Mouse (Mus musculus): ENCODE measurements around the gene Prok1.

DNA sequence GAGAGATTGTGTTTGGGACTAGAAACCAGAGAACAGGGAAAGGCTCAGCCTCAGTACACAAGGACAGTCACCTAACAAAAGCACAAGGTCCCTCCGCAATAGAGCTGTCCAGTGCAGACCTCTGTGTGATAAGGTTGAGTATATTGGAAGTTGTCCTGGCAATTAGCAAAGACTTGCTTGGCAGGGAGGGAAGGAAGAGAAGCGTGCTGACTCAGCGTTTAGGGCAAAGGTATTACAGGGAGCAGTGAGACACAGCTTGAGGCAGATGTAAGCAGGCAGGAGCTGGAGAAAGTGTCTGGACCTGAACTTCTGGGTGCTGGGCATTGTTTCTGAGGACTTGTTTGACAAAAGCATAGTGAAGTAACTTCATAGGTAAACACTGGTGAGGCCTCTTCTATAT lies 16.5 kb upstream of the Prok1 start:
- TF ChIP-seq CTCF (IDR thresholded peaks at IDR 0.05; ENCODE audit: low read depth, low read length) (no peak), POLR2A (IDR thresholded peaks at IDR 0.05; ENCODE audit: insufficient read depth, low read length) (no peak)

Measured in ES-Bruce4 (cell line).